Mouse (Mus musculus) T-helper 17 cell (primary cell): ENCODE measurements around the gene Pola2.

Experiments used
- in situ Hi-C, 2 experiments: fragments of 300-600 bp; cut with MboI, MseI; formaldehyde crosslinking; loops; 1 replicate in 1 of 2; 2 replicates in 1 of 2; pipeline ENCODE4 v1.15.1; 2025; ENCODE audit warnings: high pct_unique_total_duplicates in 2 of 2

The Pola2 gene

DNA sequence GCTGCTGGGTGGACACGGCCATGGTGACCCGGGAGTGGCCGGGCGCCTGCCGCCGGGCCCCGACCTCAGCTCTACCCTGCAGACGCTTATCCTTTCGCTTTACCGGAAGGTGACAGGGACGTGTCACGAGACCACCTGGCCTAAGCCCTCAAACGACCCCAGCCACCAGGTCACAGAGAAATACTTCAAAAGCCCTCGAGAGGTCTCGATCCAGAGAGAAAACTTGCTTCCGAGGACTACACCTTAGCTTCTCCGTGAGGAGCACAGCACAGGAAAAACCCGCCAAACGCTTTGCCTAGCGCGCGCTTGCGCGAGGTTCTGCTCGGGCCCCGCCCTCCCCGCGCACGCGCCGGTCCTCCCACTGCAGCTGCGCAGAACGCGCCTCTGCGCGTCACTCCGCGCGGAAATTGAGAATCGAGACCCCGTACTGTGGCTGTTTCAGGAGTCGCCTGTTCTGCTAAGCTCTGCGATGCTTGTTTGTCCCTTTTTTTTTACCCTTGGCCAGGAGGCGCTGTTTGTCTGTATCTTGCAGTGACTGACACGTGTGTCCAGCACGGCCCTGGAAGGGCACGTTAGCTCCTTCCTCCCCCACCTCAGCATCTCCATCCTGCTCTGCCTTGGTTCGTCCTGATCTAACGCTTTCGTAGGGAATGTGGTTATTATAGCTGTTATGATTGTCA is at the start of gene Pola2:
Pola2 (minus strand) TSS at position 320 of the 680 bp plus-strand sequence.
- in situ Hi-C loops, result no loop called here

DNA sequence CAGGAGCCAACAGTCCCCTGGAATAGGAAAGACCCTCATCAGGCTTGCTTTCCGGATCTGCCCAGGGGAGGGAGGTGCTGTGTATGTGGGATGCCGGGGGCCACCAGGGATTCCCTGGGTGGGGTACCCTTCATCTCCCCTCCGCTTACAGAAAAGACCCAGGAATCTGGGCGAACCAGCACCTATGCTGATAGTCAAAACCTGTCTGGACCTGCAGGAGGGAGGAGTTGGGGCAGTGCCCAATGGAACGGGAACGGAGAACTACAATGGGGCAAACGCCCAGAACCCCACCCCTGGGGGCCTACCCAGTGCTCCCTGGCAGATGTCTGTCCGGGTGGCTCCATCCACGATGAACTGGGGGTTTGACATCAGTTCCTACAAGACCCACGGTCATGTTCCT is 49.7 kb upstream of the Pola2 start:
- in situ Hi-C loops, result loop anchor here in 1 of 2 experiments (5.0 kb wide), 1 partner anchor 41 kb away; no protein-coding TSS in a partner anchor

DNA sequence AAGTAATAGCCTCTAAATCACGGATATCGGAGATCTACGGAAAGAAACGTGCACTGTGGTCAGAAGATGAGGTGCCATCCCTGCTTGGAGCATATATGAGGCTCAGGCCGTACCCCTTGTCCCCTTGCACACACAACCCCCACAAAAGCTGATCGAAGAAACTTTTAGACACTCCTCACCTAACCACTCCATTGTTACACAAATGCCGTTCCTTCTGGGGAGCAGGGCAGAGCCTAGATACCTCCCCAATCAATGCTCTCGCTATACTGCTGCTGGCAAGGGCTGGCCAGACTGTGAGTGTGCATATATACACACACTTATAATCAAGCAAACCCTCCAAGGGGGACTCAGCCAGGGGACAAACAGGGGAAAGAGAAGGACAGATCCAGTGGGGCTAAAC is 45.1 kb upstream of the Pola2 start:
- in situ Hi-C loops, result no loop called here

DNA sequence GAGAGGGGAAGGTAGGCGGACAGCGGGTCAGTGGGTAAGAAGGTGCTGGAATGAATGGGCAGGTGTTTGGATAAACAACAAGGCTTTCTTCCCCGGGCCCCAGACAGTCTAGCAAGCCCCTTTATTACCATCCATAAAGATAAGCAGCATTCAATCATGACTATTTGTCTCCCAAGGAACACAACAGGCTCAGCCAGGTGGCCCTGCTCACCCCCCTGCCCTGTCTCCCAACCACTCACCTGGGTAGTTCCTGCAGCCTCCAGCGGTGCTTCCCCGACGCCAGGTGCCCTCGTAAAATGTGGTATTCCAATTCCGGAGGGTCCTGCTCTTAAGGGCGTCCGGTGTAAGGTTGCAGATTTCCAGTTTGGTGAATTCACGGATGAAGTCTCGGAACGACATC is 43.0 kb upstream of the Pola2 start:
- in situ Hi-C loops, result no loop called here

DNA sequence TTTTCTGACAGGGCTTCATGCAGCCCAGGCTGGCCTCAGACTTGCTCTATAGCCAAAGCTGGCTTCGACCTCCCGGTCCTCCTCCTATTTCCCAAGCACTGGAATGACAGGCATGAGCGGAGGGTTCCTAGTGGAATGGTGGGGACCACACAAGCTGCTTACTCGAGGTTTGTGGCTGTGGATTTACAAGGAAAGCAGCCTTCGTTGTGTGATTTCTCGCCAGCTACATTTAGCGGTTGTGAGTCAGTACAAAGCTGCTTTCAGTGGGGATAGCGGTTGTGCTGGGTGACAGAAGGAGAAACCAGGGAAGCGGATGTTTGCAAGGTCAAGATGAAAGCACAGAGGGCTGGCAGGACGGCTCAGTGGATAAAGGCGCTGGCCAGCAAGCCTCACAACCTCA is 41.5 kb upstream of the Pola2 start:
- in situ Hi-C loops, result no loop called here

DNA sequence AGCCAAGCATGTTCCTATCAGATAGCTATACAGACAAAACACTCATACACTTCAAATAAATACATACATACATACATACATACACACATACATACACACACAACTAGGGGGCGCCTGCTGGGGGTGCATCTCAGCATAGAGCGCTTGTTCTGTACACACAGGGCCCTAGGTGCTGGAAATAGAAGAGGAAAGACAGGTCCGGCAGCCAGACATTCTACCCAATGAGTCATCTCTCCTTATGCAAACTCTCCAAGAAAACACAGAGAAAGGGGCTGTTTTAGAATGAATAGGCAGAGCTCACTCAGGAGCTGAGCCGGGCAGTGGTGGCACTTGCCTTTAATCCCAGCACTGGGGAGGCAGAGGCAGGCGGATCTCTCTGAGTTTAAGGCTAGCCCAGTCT is 36.0 kb upstream of the Pola2 start:
- in situ Hi-C loops, result no loop called here

DNA sequence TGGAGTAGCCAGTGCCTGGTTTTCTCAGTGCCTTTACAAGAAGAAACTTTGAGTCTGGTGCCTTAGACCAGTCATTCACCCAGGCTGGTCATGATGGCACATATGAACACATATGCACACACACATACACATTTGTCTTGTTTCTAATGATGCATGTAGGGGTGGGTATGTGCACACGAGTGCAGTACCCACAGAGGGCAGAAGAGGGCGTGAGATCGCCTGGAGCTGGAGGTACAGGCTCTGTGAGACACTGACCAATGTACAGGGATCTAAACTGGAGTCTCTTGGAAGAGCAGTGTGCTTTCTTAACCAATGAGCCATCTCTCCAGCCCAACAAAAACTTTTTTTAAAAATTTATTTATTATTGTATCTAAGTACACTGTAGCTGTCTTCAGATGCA is 34.2 kb upstream of the Pola2 start:
- in situ Hi-C loops, result no loop called here

DNA sequence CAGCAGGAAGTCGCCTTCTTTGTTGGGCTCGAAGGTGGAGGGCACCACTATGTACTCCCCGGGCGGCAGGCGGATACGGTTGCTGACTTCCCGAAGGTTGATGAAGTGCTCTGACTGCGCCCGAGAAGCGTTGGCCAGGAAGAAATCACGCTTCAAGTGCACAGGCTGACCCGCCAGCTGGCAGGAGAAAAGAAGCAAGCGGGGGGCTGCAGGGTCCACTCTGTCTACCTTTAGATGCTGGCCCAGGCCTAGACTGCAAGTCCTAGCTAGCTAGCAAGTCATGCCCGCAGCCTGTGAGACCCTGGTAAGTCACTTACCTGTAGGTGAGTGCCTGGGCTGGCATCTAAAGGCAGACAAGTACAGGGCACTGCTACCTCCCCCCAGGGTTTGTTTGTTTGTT is 30.7 kb upstream of the Pola2 start:
- in situ Hi-C loops, result no loop called here

DNA sequence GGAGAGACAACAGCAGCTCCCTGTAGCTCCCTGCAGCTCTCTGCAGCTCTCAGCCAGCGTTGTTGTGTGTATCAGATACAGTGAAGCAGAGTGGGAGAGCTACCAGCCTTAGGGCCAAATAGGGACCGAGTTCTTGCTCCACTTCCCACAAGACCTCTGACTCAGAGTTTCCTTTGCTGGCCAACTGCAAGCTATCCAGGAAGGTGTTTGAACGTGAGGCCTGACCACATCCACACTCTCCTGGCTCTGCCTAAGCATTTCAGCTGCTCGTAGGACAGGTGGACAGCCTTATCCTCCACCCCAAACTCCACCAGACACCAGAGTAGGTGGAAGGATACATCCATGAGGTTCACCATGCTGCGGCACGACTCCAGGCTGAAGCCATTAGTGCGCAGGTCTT is 28.0 kb upstream of the Pola2 start:
- in situ Hi-C loops, result no loop called here

DNA sequence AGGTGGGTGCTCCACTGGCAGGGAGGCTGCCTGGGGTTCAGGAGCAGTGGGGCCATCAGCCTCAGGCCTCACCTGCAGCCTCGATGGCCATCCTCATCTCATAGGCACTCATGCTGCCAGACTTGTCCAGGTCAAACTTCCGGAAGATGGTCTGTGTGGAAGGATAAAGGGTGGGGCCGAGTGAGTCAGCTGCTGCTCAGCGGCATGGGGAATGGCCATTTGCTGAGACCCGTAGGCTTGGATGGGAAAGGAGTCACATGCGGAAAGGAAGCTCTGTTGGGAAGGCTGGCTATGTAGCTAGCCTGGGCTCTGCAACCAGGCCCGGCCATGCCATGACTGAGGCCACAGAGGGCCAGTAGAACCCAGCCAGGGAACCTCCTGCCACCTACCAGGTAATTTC is 27.5 kb upstream of the Pola2 start:
- in situ Hi-C loops, result no loop called here

DNA sequence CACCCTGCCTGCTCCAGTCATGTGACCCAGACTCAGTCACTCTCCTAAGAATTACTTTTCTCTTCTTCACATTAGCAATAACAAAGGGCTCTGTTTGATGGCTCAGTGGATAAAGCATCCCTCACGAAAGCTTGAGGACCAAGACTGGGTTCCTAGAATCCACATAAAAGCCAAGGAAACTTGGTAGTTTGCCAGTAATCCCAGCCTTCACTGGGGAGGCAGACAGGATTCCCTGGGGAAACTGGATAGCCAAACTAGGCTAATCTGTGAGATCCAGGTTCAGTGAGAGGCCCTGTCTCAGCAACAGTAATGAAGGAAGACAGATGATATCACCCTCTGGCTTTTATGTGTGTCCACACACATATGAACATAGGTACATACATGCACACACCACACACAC is 26.9 kb upstream of the Pola2 start:
- in situ Hi-C loops, result no loop called here

DNA sequence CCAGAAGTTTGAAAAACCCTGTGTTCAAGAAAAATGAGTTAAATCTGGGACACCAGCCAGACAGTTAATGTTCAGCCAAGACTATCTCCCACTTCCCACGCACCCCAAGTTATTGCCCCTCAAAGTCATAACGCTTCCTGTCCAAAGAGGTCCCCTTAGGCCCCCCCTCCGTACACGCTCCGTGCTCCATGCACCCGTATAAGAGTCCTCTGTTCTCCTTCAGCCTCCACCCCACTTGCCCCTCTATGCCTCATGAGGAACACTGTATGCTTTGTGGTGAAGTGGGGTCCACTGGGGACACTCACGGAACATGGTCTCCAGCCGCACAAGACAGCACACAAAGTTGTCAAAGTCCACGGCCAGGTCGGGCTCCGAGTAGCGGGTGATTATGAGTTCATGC is 26.0 kb upstream of the Pola2 start:
- in situ Hi-C loops, result no loop called here

DNA sequence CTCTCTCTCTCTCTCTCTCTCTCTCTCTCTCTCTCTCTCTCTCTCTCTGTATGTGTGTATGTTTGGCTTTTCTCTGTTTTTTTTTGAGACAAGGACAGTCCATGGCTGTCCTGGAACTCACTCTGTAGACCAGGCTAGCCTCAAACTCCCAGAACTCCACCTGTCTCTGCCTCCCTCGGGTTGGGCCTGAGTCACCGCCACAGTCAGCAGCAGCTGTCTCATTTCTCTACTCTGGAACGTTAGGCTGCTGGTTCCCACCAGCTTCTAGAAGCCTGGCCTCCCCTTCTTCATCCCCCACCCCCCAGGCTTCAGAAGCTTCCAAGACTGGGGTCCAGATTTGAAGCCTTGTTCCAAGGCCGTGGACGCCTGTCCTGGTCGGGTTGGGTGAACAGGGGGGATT is 25.6 kb upstream of the Pola2 start:
- in situ Hi-C loops, result loop anchor here in 1 of 2 experiments (10.0 kb wide), 1 partner anchor 1515 kb away; the partner anchor contains the start of gene Syt12

DNA sequence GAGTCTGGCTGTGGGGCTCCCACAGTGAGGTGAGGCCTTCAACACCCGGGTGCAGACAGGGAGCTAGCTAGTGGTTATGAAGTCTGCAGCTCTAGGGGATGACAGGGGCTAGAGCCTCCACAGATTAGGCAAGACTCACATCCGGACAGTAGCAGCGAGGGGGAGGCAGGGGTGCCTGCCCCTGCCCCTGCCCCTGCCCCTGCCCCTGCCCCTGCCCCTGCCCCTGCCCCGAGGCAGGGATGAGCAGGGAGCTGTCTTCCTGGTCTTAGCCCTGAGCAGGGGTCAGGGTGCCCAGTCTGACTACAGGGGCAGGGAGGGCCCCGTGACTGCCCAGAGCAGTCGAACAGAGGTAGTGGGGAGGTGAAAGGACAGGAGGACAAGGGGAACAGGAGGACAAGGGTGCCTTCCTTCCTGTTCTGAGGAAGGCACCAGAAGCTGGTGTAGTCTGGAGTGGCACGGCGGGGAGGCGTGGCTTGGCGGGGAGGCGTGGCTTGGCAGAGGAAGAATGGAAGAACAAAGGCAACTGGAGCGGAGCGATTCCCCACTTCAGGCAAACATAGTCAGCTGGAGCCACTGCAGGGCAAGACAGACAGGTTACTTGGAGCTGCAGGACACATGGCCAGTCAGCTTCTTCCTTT is 24.9 kb upstream of the Pola2 start:
- in situ Hi-C loops, result loop anchor here in 1 of 2 experiments (10.0 kb wide), 1 partner anchor 1514 kb away; the partner anchor contains the start of gene Syt12

DNA sequence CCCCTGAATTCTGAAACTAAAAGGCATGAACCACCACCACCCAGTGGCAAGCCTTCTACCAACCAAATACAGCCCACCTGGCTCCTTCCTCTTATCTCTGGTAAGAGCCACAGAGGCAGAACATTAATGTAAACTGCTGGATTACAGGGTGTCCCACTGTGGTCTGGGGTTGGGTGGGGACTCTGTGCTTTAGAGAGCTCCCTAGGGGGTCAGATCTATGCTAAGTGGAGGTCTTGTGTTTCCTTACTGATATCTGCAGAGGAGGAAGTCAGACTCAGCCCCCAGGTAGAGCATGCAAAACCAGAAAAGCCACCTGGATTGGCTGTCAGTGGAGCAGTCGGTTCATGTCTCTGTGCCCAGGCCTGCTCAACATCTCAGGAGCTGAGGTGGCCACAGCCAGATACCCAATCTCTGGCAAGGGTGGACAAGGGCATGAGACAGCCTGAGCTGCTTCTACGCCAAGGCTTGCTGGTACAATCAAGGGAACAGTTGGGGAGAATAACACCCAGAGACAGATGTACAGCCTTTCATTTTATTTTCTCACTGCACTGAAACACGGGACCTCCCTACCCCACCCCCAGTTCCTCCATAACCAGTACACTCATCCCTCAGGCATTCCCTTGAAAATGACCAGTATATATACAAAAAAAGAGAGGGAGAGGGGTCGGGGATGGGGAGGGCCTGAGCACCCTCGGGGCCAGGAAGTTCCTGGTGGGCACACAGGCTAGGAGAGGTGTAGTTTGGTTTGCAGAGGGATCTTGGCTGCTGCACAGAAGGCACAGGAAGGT is 24.2 kb upstream of the Pola2 start:
- in situ Hi-C loops, result loop anchor here in 1 of 2 experiments (10.0 kb wide), 1 partner anchor 1513 kb away; the partner anchor contains the start of gene Syt12

DNA sequence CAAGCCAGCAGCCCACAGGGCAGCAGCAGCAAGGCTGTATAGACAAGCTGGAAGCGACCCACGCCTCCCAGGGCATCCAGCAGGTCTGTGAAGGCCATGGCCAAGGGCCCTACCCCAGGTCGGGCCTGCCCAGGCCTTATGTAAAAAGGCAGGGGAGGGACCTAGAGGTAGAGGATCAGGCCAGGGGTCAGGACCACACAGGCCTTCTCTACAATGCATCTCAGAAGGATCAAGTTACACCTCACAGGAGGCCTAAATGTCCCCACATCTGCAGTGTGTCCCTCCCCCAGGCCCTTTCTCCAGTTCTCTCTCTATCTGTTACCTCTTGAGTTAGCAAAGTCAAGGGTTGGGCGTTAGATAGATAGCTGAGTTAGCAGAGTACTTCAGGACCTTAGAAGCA is 22.0 kb upstream of the Pola2 start, which contains the start of gene Slc22a20:
Slc22a20 (minus strand) TSS at position 101 of the 400 bp plus-strand sequence.
- in situ Hi-C loops, result loop anchor here in 1 of 2 experiments (10.0 kb wide), 1 partner anchor 1511 kb away; the partner anchor contains the start of gene Syt12

DNA sequence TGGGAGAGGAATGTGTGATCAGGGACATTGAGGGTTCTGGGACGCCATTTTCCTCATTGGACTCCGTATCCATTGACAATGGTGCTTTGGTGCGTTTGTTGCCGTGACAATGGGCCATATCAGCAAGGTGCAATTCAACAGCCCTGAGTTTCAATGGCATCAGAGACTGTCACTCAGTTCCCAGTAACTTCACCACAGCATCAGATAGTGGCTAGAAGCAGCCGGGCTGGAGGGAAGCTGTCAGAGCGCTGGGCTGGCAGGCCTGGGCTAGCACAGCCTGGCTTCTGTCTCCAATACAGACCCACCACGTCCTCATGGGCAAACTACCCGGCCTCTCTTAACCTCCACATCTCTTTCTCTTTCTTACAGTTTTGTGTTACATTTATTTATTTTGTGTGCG is 16.5 kb upstream of the Pola2 start:
- in situ Hi-C loops, result loop anchor here in 1 of 2 experiments (10.0 kb wide), 1 partner anchor 1506 kb away; the partner anchor contains the start of gene Syt12

DNA sequence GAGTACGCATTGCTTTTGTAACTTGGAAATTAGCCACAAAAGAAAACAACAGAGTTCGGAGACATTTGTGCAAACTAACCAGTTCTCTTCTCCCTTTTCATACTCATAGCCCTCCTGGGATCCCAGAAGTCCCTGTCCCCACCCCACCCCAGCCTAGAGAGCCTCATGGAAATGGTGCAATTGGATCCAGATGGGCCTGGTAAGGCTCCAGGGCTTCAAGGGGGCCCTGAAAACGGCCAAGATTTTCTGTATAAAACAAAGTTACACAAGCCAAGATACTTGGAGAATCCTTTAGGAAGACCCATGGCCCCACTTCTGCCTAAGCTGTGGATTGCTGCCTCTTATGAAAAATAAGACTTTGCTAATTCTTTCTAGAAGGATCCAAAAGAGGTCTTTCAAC is 13.7 kb upstream of the Pola2 start:
- in situ Hi-C loops, result no loop called here

DNA sequence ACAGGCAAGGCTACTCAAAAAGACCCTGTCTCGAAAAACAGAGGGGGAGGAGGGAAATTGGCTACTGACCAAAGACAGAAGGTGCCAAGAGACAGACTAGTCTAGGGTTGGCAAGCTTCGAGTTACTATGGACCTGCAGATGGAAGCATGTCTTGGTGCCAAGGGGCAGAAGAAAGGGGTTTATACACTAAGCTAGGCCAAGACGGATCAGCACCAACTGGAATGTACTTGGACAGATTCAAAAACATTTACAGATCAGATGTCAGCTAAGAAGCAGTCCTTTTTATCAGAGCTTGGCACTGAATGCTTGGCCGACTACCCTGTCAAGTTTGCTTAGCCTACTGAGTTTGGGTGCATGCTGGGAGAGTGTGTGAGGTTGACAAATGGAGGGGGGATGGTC is 11.7 kb upstream of the Pola2 start:
- in situ Hi-C loops, result no loop called here

DNA sequence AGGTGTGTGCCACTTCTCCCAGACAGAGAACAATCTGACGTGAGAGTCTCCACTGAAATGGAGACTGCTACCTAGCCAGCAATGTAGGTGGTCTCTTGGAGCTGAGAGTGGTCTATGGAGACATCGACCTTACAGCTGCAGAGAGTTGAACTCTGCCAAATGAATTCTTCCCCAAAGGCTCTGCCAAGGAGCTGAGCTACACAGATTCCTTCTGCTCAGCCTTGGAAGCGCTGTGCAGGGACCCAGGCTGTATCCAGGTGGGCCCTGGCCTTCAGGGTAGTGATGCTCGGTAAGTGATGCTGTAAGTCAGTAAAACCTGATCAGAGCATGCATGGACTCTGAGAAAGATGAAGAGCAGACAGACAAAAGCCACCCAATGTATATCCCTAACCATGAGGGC is 11.1 kb upstream of the Pola2 start:
- in situ Hi-C loops, result no loop called here

DNA sequence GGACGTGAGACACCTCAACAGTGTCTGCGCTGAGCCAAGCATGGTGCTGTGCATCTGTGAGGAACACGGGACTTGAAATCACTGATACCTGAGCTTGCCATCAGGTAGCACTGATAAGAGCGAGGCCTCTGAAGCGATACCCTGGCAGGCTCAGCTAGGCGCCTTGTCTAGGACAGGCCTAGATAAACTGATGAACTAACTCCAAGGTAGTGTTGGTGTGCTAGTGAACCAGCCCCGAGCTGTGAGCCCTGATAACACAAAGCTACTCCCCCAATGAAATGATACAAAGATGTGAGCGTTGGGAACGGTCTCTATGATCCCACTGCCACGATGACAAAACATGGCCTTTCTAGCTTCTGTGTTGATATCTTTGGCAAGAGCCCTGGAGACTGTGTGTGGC is 3.7 kb upstream of the Pola2 start:
- in situ Hi-C loops, result loop anchor here (5.0 kb wide), 2 partner anchors 50 to 70 kb away; partner anchors contain the start of gene Capn1 (in 1 of the 2)

DNA sequence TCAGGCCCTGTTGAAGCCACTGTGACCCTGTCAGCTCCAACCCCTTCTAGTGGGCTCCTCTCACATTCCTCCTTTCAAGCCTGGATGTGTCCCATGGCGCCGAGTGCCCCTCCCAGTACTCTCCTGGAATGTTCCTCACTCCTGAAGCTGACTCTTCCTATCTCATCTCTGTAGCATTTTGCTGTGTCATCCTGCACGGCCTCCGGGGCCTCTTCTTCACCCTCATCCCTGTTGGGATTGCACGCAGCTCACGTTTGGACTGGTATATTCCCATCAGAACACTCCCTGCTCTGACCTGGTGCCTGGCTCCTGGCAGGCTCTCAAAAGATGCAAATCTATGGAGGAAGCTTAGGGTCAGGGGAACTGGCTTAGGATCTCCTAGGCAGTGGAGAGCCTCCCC is 2.8 kb upstream of the Pola2 start:
- in situ Hi-C loops, result loop anchor here (5.0 kb wide), 2 partner anchors 51 to 71 kb away; partner anchors contain the start of gene Capn1 (in 1 of the 2)
